Mouse (Mus musculus): ENCODE data around the gene Fxyd3. TPM values are rescaled to one million over a fixed set of nuclear protein-coding genes. Genes with fewer than 3 reads are reported as not detected.

Fxyd3 gene
- polyA plus RNA-seq, 1 experiment: 1.8 TPM

DNA sequence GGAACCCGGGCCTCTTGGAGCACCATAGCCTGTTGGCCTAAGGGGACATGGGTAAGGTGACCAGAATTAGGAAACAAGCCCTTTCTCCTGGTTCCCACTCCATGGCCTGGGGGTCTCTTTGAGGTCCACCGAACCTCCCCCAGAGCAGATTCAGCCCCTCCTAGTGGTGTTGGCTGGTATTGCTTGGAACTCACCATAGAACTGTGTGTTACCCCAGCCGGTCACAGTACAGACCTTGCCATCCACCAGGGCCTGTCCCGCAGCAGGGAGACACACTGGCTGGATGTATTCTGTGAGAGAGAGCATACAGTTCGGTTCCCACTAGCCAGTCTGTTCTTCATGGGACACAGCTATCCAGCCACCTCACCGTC, 23.1 kb upstream of the Fxyd3 start:
- DNase-seq (ENCODE audit: extremely low spot score in 1 of 2, low spot score in 1 of 2): no peak

DNA sequence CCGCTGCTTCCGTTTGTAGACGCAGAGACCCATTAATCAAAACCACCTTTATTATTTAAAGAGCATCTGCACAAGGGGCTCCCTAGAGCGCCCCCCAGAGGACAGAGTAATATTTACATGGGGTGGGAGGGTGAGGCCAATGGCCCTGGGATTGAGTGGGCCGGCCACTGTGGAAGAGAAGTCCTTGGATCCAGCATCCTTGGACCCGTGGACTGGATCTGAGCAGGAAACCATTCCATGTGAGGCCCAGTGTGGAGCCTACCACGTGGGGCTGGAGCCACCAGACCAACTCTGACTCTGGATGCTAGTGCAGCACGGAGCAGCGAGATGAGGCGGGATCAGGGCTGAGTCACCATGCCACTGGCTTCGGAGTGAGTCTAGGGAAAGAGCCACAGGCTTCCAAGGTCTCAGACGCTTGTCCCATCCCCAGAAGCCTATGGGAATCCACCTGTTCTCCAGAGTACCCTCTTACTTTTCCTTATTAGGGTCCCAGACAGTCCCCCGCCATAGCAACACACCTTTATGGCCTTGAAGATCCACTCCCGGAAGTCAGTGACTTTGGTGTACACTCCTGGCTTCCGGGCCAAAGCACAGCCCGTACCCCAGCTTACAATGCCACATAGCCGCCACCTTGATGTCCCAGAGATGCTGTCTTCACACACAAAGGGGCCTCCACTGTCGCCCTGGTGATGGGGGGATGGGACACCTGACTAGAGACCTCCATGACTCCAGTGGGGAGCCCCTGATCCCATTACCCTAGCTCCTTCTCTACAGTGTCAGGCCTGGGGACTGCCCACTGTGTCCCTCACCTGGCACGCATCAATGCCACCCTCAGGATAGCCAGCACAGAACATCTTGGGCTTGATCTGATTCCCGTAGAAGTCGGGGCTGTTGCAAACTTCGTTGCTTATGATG, 22.4 kb upstream of the Fxyd3 start:
- no peak for DNase-seq (ENCODE audit: extremely low spot score in 1 of 2, low spot score in 1 of 2)

DNA sequence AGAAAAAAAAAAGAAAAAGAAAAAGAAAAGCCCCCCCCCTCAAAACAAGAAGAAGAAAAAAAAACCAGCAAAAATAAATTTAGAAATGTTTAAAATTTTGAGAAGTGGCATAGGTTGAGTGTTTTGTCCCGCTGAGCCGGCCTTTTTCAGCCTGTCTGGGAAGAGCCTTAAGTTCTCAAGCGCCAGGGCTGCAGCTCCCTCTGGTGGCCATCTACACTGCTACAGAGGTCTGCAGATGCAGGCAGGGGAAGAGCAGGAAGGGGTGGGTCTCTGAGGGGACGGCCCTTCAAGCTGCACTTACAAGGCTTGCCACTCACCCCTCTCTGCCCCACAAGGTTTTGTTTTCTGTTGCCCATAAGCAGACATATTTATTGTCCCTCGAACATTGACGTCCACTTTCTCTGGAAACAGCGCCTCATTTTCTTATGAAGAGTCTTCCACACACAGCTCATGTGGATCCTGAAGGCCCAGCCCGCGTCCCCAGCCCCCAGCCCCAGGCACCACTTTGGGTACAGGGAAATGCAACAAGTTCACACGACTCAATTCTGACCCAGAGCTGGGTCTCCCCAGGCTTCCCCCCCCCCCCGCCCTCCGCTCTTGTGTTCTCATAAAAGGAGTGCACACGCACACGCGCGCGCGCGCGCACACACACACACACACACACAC, 21.2 kb upstream of the Fxyd3 start:
- DNase-seq (ENCODE audit: extremely low spot score in 1 of 2, low spot score in 1 of 2): peak; percentile 72 to 97

DNA sequence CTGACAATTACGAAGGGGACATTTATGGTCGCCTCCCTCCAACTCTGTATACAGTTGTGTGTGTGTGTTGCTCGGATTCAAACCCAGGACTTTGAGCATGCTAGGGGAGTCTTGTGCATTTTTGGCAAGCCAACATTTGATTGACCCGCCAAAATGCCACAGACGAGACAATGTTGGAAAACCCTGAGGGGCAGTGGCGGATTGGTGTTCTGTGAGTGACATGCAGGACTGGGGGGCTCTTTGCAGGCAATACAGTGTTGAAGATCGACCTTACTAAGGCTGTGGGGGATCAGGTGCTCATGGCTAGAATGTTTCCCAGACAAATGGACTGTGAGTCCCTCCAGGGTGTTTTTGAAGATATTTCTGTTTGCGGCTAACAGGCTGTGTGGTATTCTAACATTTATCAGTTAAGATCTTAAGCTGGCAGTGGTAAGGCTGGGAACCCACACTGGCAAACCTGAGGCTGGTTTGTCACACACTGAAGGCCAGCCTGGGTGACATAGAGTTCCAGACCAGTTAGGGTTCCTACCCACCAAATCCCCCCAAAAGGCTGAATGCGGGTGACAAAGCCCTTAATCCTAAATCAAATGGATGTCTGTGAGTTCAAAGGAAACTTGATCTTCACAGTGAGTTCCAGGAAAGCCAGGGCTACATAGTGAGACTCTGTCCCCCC, 20.5 kb upstream of the Fxyd3 start:
- no peak for DNase-seq (ENCODE audit: extremely low spot score in 1 of 2, low spot score in 1 of 2)

GRCm38 (mm10) chr7:31094774-31095501, 18.4 kb upstream of the Fxyd3 start:
- no peak for DNase-seq (ENCODE audit: extremely low spot score in 1 of 2, low spot score in 1 of 2)

GRCm38 (mm10) chr7:31089721-31090120, 13.2 kb upstream of the Fxyd3 start:
- no peak for DNase-seq (ENCODE audit: extremely low spot score in 1 of 2, low spot score in 1 of 2)

- DNase-seq (ENCODE audit: extremely low spot score in 1 of 2, low spot score in 1 of 2): no peak
Measured at GRCm38 (mm10) chr7:31088206-31088605, 11.7 kb upstream of the Fxyd3 start.

- no peak for DNase-seq (ENCODE audit: extremely low spot score in 1 of 2, low spot score in 1 of 2)
Measured at GRCm38 (mm10) chr7:31087262-31087661, 10.8 kb upstream of the Fxyd3 start.

DNA sequence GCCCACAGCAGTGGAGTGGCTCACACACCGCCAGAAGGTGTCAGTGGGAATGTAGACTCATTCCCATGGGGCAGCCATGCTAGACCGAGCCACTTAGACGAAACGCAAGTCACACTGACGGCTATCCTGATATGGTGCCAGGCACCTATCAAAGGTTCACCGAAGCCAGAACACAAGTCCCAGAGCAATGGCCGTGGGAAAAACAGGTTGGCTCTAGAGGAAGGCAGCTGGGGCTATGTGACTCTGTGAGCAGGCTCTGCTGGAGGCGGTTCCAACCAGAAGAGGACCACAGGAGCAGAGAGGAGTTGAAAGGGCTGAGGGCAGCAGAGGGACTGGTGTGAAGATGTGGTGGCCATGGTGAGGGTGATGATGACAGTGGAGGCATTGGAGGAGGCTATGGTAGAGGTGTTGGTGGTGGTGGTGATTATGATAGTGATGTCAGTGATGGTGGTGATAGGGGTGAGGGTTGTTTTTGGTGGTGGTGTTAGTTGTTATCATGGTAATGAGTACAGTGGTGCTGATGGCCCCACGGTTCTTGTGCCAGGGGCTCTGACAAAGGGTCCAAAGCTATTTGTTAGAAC, 9.8 kb upstream of the Fxyd3 start:
- no peak for DNase-seq (ENCODE audit: extremely low spot score in 1 of 2, low spot score in 1 of 2)

GRCm38 (mm10) chr7:31085171-31085570, 8.7 kb upstream of the Fxyd3 start:
- peak; percentile 50 to 55 for DNase-seq (ENCODE audit: extremely low spot score in 1 of 2, low spot score in 1 of 2)

- DNase-seq (ENCODE audit: extremely low spot score in 1 of 2, low spot score in 1 of 2): no peak
Measured at GRCm38 (mm10) chr7:31084140-31084539, 7.6 kb upstream of the Fxyd3 start.

DNA sequence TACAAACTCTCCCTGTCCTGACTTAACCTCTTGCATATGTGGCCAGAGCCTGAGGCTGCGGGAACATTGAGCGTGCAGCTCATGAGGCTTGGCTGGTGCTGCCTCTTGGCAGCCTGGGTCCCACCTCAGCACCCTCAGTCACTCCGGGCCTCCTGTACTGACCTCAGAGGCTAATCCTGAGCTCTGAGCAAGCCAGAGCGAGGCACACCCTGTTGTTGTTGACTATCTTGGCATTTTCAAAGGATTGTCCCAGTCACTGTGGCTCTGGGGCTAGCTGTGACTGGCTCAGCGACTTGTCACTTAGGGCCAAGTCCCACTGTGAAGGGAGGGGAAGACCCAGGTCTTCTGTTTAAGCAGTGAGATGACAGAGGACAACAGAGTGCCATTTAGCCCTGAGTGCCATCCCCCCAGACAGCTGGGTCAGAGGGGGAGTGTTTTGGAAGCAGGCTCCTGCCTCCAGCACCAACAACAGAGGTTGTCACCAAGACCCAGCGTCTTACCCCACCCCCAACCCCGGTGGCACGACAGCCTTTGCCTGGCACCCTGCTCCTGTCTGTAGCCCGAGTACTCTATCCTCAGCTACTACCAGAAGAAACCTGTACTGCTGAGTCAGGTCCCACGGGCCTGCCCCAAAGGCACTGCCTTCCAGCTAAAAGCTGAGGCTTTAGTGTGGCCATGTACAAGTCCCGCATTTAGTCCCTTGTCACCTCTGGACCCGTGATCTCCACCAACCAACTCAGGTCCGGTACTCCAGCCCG, 6.5 kb upstream of the Fxyd3 start:
- peak in 1 of 2 experiments; percentile 47 for DNase-seq (ENCODE audit: extremely low spot score in 1 of 2, low spot score in 1 of 2)

- no peak for DNase-seq (ENCODE audit: extremely low spot score in 1 of 2, low spot score in 1 of 2)
Measured at GRCm38 (mm10) chr7:31082106-31082505, 5.6 kb upstream of the Fxyd3 start.

DNA sequence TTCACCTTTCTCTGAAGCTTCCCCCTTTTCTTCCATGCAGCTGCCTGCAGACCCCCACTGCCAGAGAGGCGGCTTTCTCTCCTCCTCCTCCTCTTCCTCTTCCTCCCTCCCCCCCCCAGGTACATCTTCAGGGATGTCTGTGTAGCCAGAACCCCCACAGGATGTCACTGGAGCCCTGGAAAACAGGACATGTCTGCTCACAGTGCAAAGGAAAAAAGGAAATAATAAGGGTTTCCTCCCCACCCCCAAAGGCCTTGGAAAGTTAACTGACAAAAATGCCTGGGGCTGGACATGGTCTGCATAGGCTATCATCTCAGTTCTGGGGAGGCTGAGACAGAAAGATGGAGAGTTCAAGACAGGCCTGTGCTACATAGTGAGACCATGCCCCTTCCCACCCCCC, 4.6 kb upstream of the Fxyd3 start:
- DNase-seq (ENCODE audit: extremely low spot score in 1 of 2, low spot score in 1 of 2): no peak

DNA sequence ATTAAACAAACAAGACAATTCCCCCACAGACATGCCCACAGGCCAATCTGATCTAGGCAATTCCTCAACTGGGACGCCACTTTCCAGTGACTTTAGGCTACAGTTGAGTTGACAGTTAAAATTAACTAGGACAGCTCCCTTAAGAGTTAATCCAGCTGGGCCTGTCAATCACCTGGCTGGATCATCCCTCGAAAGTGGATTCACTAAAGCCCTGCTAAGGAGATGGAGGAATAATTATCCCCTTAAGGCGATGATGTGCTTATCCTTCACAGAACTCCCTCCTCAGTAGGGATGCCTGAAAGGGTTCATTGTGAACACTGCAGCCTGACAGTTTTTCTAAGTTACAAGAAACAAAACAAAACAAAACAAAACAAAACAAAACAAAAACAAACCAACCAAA, 4.1 kb upstream of the Fxyd3 start:
- no peak for DNase-seq (ENCODE audit: extremely low spot score in 1 of 2, low spot score in 1 of 2)

DNA sequence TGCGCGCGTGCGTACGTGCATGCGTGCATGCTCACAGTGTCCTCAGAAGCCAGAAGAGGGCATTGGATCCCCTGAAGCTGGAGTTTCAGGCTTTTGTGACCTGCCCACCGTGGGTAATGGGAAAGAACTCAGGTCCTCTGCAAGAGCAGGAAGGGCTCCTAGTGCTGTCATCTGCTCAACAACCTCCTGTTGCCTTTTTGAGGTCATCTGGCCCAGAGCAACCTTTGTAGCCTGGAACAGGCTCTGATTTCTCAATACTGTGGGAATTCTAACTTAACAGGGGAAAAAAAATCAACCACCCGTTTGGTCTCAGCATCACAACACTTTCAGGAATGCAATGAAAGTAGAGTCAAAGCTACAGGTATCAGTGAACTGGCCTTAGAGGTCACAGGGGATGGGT, 3.2 kb upstream of the Fxyd3 start:
- no peak for DNase-seq (ENCODE audit: extremely low spot score in 1 of 2, low spot score in 1 of 2)

GRCm38 (mm10) chr7:31077885-31078445, 1.5 kb upstream of the Fxyd3 start:
- peak in 1 of 2 experiments; percentile 86 for DNase-seq (ENCODE audit: extremely low spot score in 1 of 2, low spot score in 1 of 2)

GRCm38 (mm10) chr7:31077470-31077869, 966 bp upstream of the Fxyd3 start:
- peak in 1 of 2 experiments; percentile 62 for DNase-seq (ENCODE audit: extremely low spot score in 1 of 2, low spot score in 1 of 2)

- DNase-seq (ENCODE audit: extremely low spot score in 1 of 2, low spot score in 1 of 2): no peak
Measured at GRCm38 (mm10) chr7:31074713-31075069, 1.8 kb downstream of the Fxyd3 start.

All from frontal cortex, adult 2 months (tissue).